Mouse (Mus musculus): ENCODE data around the gene Prkch. TPM values are rescaled to one million over a fixed set of nuclear protein-coding genes. Genes with fewer than 3 reads are reported as not detected.
A peak's percentile ranks its signal among the peaks of the same experiment; 100 is the strongest.

The Prkch gene
- total RNA-seq, 2 experiments from 2014 or later, result 5.5 to 7.6 TPM

DNA sequence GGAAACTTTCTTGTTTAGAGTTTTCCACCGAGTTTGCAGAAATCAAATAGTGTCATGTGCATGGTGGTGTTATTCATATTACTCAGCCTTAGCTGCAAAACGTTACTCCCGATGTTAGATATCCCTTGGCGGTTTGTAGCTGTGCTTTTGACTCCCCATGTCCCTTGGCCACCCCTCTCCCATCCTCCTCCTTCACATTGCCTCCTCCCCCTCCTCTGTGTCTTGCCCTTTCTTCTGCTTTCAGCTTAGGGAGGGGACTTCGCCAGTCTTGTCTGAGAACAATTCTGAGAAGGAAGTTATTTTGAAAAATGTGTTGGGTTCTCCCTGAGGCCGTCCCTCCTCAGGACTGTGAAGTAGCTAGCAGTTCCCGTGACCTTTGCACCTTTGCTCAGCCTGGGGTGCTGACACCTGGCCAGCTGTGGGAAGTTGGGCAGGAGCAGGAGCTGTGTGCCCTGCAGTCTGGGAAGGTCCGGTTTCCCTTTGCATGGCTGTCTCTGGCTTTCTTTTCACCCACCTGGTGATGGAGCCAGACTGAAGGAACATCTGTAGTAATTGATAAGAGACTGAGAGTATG is 48.2 kb downstream of the Prkch start:
- intact Hi-C loops (cut with DNase I), result no loop called here
- DNase-seq, result no peak
- H3K4me3 ChIP-seq, result no peak overlapping the region
- TF ChIP-seq CTCF (IDR thresholded peaks at IDR 0.05), result no peak
- H3K27ac ChIP-seq, result peak overlapping the region; percentile 3; the same call in 1 of the 2 replicates

DNA sequence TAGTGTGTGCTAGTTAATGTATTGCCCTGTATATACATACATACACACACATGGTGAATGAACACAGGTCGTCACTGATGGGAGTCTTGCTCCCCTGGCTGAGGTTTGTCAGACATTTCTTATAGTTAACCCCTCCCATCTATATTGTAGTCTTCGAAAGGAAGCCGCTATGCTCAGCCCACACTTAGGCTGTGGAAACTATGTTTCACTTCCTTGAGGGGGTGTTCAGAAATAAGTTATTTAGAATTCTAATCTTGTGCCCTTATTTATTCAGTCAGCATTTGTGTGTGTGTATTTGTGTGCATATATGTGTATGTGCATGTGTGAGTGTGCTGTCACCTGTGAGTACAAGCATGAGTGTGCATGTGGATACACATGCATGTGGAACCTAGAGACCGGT is 49.1 kb downstream of the Prkch start:
- H3K4me3 ChIP-seq, result no peak overlapping the region
- intact Hi-C loops (cut with DNase I), result no loop called here
- no peak overlapping the region for H3K27ac ChIP-seq
- no peak for DNase-seq
- TF ChIP-seq CTCF (IDR thresholded peaks at IDR 0.05), result no peak

- H3K27ac ChIP-seq, result no peak overlapping the region
- no peak for TF ChIP-seq CTCF (IDR thresholded peaks at IDR 0.05)
- intact Hi-C loops (cut with DNase I), result no loop called here
- no peak overlapping the region for H3K4me3 ChIP-seq
- no peak for DNase-seq
These were observed 55.0 kb downstream of the Prkch start for GRCm38 (mm10) chr12:73639571-73639970.

DNA sequence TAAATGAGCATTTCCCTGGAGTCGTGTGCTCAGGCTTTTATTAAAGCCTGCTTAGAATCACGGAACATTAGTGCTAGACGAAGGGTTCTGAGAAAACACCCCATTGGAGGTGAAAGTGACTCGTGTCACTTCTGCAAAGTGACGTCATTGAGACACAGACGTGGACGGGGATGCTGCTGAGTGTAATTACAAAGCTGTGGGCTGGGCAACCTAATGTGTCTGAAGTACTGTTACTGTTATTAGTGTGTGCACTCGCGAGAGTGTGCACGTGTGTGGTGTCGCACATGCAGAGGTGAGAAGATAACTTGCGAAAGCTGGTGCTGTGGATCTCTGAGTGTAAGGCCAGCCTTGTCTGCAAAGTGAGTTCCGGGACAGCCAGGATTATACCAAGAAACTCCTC is 56.6 kb downstream of the Prkch start:
- TF ChIP-seq CTCF (IDR thresholded peaks at IDR 0.05), result no peak
- DNase-seq, result no peak
- no peak overlapping the region for H3K4me3 ChIP-seq
- intact Hi-C loops (cut with DNase I), result no loop called here
- no peak overlapping the region for H3K27ac ChIP-seq

GRCm38 (mm10) chr12:73645216-73645615 is 60.6 kb downstream of the Prkch start:
- TF ChIP-seq CTCF (IDR thresholded peaks at IDR 0.05), result no peak
- no peak overlapping the region for H3K4me3 ChIP-seq
- no peak overlapping the region for H3K27ac ChIP-seq
- intact Hi-C loops (cut with DNase I), result no loop called here
- no peak for DNase-seq

GRCm38 (mm10) chr12:73647686-73648085 is 63.1 kb downstream of the Prkch start:
- no peak for DNase-seq
- TF ChIP-seq CTCF (IDR thresholded peaks at IDR 0.05), result no peak
- Histone ChIP-seq H3K4me3 (no peak overlapping the region), H3K27ac (no peak overlapping the region)
- intact Hi-C loops (cut with DNase I), result no loop called here

GRCm38 (mm10) chr12:73656568-73657204 is 72.1 kb downstream of the Prkch start:
- no peak for DNase-seq
- no peak for TF ChIP-seq CTCF (IDR thresholded peaks at IDR 0.05)
- intact Hi-C loops (cut with DNase I), result no loop called here
- Histone ChIP-seq H3K4me3 (no peak overlapping the region), H3K27ac (no peak overlapping the region)

GRCm38 (mm10) chr12:73663421-73663820 is 78.8 kb downstream of the Prkch start:
- Histone ChIP-seq H3K27ac (peak overlapping the region; percentile 69), H3K4me3 (no peak overlapping the region)
- no peak for TF ChIP-seq CTCF (IDR thresholded peaks at IDR 0.05)
- DNase-seq, result no peak
- intact Hi-C loops (cut with DNase I), result no loop called here

DNA sequence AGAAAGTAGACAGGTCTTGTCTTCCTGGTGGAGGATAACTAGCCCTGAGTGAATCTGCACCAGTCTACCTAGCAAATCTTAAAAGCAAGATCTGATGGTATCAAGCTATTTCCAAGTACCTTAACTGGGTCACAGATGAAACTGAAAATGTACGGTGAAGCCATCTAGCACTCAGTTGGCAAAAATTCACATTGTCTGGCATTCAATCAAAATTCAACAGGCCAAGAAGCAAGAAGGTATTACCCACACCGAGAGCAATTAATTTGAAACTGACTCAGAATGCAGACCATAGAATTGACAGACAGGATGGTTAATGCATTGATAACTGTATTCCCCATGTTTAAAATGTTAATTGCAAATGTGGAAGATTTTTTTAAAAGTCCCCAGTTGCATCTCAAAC is 82.1 kb downstream of the Prkch start:
- no peak for DNase-seq
- Histone ChIP-seq H3K4me3 (no peak overlapping the region), H3K27ac (peak overlapping the region; percentile 49; the same call in 1 of the 2 replicates)
- no peak for TF ChIP-seq CTCF (IDR thresholded peaks at IDR 0.05)
- intact Hi-C loops (cut with DNase I), result no loop called here

- no peak for TF ChIP-seq CTCF (IDR thresholded peaks at IDR 0.05)
- intact Hi-C loops (cut with DNase I), result no loop called here
- no peak for DNase-seq
- peak overlapping the region; percentile 49; the same call in 1 of the 2 replicates for H3K27ac ChIP-seq
- no peak overlapping the region for H3K4me3 ChIP-seq
These were observed 83.0 kb downstream of the Prkch start for GRCm38 (mm10) chr12:73667607-73668006.

DNA sequence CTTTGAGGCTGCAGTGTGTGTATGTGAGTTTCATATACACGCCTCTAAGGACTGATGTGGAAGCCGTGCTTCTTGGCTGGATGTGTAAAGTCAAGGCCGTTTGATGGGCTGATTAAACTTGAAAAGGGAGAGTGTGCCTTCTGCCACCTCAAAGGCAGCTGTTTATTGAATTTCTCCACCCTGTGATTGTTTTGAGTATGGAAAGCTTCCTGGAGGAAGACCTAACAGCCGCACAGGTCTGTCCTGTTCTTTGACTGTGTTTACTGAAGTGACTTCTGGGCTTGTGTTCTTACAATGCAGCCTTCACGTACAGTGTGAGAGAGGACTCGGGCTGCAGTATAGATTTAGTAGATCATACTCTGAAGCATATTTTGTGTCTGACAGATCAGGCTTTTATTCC is 86.1 kb downstream of the Prkch start:
- intact Hi-C loops (cut with DNase I), result loop anchor here (5.0 kb wide), 1 partner anchor 78 kb away; no protein-coding TSS in a partner anchor
- no peak for DNase-seq
- no peak for TF ChIP-seq CTCF (IDR thresholded peaks at IDR 0.05)
- Histone ChIP-seq H3K4me3 (no peak overlapping the region), H3K27ac (peak overlapping the region; percentile 85)

- Histone ChIP-seq H3K27ac (peak overlapping the region; percentile 85), H3K4me3 (peak overlapping the region; percentile 29)
- DNase-seq, result no peak
- no peak for TF ChIP-seq CTCF (IDR thresholded peaks at IDR 0.05)
- intact Hi-C loops (cut with DNase I), result loop anchor here (5.0 kb wide), 1 partner anchor 79 kb away; no protein-coding TSS in a partner anchor
These were observed 86.9 kb downstream of the Prkch start for GRCm38 (mm10) chr12:73671540-73671939.

DNA sequence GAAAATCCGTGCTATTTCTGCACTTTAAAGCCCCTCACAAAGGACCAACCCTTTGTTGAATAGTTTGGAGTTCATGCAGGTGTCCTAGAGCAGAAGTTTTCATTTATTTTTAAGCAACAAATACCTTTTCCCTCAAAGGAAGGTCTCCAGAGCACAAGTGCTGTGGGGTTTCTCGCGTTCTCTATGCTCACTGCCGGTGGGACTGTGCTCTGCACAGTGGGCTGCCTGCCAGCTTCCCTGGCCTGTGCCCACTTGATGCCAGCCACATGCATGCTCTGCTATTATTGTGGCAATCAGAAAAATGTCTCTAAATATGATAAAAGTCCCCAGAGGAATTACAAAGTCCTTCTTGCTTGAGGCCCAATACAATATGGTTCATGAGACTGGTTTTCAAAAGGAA is 87.4 kb downstream of the Prkch start:
- intact Hi-C loops (cut with DNase I), result loop anchor here (5.0 kb wide), 1 partner anchor 80 kb away; no protein-coding TSS in a partner anchor
- peak overlapping the region; percentile 85 for H3K27ac ChIP-seq
- no peak for DNase-seq
- peak overlapping the region; percentile 29 for H3K4me3 ChIP-seq
- TF ChIP-seq CTCF (IDR thresholded peaks at IDR 0.05), result no peak

DNA sequence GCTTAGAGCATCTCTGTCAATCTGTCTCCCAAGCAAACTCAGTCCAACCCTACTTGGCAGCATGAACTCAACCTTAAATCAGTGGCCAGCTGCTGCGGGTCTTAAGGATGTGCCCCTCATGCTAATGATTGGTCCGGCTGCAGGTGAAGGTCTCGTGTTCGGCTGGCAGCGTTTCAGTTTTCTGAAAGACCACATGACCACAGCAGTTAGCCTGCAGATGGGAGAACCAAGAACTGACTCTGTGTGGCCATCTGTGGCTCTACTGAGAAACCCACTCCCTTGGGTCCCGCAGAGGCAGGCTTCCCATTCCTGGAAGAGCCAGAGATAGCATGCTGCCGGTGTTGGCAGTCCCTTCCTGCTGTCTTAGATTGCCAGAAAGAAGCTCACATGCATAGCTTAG is 89.2 kb downstream of the Prkch start:
- TF ChIP-seq CTCF (IDR thresholded peaks at IDR 0.05), result no peak
- Histone ChIP-seq H3K4me3 (no peak overlapping the region), H3K27ac (peak overlapping the region; percentile 85)
- intact Hi-C loops (cut with DNase I), result loop anchor here (5.0 kb wide), 1 partner anchor 81 kb away; no protein-coding TSS in a partner anchor
- peak; percentile 19 for DNase-seq

All from gastrocnemius, adult 2 months (tissue).